Mouse (Mus musculus): ENCODE data around the gene Crcp.

GRCm38 (mm10) chr5:130051073-130051860, 22.2 kb downstream of the Crcp start:
- no peak for TF ChIP-seq CTCF (IDR thresholded peaks at IDR 0.05; ENCODE audit: low read depth, low read length)
- TF ChIP-seq POLR2A (IDR thresholded peaks at IDR 0.05; ENCODE audit: extremely low read depth, insufficient read depth, low read length): no peak
